Mouse (Mus musculus): ENCODE measurements around the gene Tbc1d4. TPM values are rescaled to one million over a fixed set of nuclear protein-coding genes. Genes with fewer than 3 reads are reported as not detected.

The Tbc1d4 gene
- polyA plus RNA-seq, 1 experiment from 2014 or later, result 20.5 TPM

DNA sequence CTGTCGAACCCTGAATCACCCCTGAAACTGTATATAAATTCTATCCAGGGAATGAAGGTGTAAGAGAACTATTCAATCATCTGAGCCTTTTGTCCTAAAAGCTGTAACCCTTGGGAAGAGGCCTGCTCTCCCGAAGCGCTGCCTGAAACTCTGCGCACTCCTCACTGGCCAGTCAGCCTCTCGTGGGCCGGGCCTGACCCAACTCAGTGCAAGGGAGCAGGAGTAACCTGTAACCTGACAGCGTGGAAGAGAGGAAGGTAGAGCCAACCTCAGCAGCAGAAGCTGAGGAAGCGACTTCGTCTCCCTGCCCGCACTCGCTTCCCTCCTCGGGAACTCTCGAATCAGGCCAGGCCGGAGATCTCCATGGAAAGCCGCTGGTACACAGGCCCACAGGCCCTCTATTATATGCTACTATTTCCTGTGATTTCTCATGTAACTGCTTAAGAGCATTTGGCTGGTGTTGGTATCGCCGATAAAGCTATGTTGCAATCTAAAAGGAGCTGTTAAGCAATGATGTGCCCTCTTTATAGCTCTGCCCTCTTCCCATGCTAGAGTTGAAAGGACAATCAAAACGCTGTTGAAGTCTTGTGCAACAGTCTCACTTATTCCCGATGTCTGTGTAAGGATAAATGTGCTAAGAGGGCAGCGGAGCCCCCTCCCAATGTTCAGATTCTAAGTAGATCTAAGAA lies 60.0 kb downstream of the Tbc1d4 start:
- no peak for ATAC-seq (ENCODE audit: insufficient number of reproducible peaks, insufficient read depth, low FRiP score, low read depth)
- Histone ChIP-seq H3K4me3 (ENCODE audit: control insufficient read depth in 1 of 2, insufficient read depth in 1 of 2, low read depth in 1 of 2, low read length in 2 of 2) (no peak overlapping the region), H3K9ac (ENCODE audit: low read length) (no peak overlapping the region), H3K9me3 (ENCODE audit: control insufficient read depth, low read length) (no peaks in the 10 kb centered on the region), H3K4me1 (ENCODE audit: control insufficient read depth in 2 of 2, insufficient read depth in 2 of 2, low read length in 2 of 2) (peaks cover 0 to 2% of the 10 kb centered on the region in 2 experiments; a peak in 2 of 4 replicates), H3K27ac (replicated peaks in 1 of 2; ENCODE audit: control insufficient read depth in 1 of 2, insufficient read depth in 1 of 2, low read depth in 2 of 2, low read length in 2 of 2) (no peak overlapping the region), H3K36me3 (ENCODE audit: control insufficient read depth, insufficient read depth, low read length) (no peaks in the 10 kb centered on the region), H3K27me3 (ENCODE audit: control insufficient read depth, insufficient read depth, low read length) (no peaks in the 10 kb centered on the region), H3K4me2 (ENCODE audit: low read length) (no peak overlapping the region)
- WGBS, result 86% methylated on average over 20 of the region's 20 CpGs

DNA sequence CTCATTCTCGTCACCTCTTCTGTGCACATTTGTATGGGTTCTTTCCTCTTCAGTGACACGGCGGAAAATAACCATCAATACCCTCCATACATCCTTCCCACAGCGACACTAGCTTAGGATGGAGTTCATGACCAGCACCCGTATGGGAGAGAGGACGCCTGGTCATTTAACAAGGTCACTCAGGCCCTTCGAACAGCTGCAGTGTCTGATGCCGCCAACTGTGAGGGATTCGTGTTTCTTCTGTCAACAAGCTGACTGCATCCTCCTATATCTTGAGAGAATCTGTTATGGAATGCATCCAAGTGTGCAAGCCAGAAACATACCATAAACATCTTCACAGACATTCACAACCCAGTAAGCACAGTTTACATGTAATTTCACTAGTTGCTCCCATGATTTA lies 67.1 kb downstream of the Tbc1d4 start:
- no peak overlapping the region for H3K4me3 ChIP-seq (ENCODE audit: control insufficient read depth in 1 of 2, insufficient read depth in 1 of 2, low read depth in 1 of 2, low read length in 2 of 2)
- no peak for ATAC-seq (ENCODE audit: insufficient number of reproducible peaks, insufficient read depth, low FRiP score, low read depth)
- WGBS, result 64% methylated on average over 9 of the region's 9 CpGs

DNA sequence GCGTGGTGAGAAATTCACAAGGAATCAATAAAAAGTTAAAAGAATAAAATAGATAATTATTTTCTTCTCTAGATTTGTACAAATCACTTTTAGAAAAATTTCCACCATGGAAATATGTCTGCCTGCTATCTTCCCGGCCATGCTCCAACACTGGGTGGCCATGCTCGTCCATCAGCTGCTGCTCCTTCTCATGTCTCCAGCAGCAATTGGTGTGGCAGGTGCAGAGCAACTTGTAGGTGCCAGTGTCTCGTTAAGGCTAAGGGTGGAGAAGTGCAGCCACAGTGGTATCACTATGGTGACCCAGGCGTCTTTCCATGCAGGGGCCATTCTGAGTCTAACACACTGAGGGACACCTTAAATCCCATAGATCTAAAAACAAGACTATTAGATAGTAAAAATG lies 67.8 kb downstream of the Tbc1d4 start:
- Histone ChIP-seq H3K9me3 (ENCODE audit: control insufficient read depth, low read length) (no peaks in the 10 kb centered on the region), H3K9ac (ENCODE audit: low read length) (no peak overlapping the region), H3K4me3 (ENCODE audit: control insufficient read depth in 1 of 2, insufficient read depth in 1 of 2, low read depth in 1 of 2, low read length in 2 of 2) (no peak overlapping the region), H3K27me3 (ENCODE audit: control insufficient read depth, insufficient read depth, low read length) (no peaks in the 10 kb centered on the region), H3K4me2 (ENCODE audit: low read length) (no peak overlapping the region), H3K36me3 (ENCODE audit: control insufficient read depth, insufficient read depth, low read length) (no peaks in the 10 kb centered on the region), H3K27ac (replicated peaks in 1 of 2; ENCODE audit: control insufficient read depth in 1 of 2, insufficient read depth in 1 of 2, low read depth in 2 of 2, low read length in 2 of 2) (no peak overlapping the region), H3K4me1 (ENCODE audit: control insufficient read depth in 2 of 2, insufficient read depth in 2 of 2, low read length in 2 of 2) (peaks cover 8 to 10% of the 10 kb centered on the region in 2 experiments)
- WGBS, result 87% methylated on average over 5 of the region's 5 CpGs
- ATAC-seq (ENCODE audit: insufficient number of reproducible peaks, insufficient read depth, low FRiP score, low read depth), result no peak

More for the DNA sequence above, 67.1 kb downstream of the Tbc1d4 start:
- H3K27ac ChIP-seq (replicated peaks in 1 of 2; ENCODE audit: control insufficient read depth in 1 of 2, insufficient read depth in 1 of 2, low read depth in 2 of 2, low read length in 2 of 2), result no peak overlapping the region
- no peaks in the 10 kb centered on the region for H3K9me3 ChIP-seq (ENCODE audit: control insufficient read depth, low read length)
- H3K36me3 ChIP-seq (ENCODE audit: control insufficient read depth, insufficient read depth, low read length), result no peaks in the 10 kb centered on the region
- H3K4me1 ChIP-seq (ENCODE audit: control insufficient read depth in 2 of 2, insufficient read depth in 2 of 2, low read length in 2 of 2), result peaks cover 8 to 10% of the 10 kb centered on the region in 2 experiments
- H3K27me3 ChIP-seq (ENCODE audit: control insufficient read depth, insufficient read depth, low read length), result no peaks in the 10 kb centered on the region
- H3K4me2 ChIP-seq (ENCODE audit: low read length), result no peak overlapping the region
- H3K9ac ChIP-seq (ENCODE audit: low read length), result no peak overlapping the region

DNA sequence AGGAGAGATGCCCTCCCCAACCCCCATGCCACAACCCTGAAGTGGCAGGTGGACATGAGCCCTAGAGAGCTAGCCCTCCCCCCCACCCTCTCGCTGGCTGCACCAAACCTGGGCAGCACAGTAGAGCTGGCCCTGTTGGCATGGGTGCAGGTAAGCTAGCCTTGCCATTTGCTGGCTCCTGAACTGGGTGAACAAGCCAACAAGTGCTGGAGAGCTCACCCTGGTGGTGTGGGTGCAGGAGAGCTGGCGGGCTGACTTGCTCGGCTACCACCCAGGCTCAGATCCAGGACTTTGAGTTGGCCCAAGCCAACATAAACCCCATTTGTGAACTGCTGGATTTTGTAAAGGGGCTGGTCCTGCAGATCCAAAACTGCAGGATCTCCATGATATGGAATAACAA lies 68.5 kb downstream of the Tbc1d4 start:
- WGBS, result 98% methylated on average over 3 of the region's 3 CpGs
- Histone ChIP-seq H3K4me3 (ENCODE audit: control insufficient read depth in 1 of 2, insufficient read depth in 1 of 2, low read depth in 1 of 2, low read length in 2 of 2) (no peak overlapping the region), H3K36me3 (ENCODE audit: control insufficient read depth, insufficient read depth, low read length) (no peaks in the 10 kb centered on the region), H3K27me3 (ENCODE audit: control insufficient read depth, insufficient read depth, low read length) (no peaks in the 10 kb centered on the region), H3K9ac (ENCODE audit: low read length) (no peak overlapping the region), H3K9me3 (ENCODE audit: control insufficient read depth, low read length) (no peaks in the 10 kb centered on the region), H3K4me1 (ENCODE audit: control insufficient read depth in 2 of 2, insufficient read depth in 2 of 2, low read length in 2 of 2) (peaks cover 8% of the 10 kb centered on the region in 2 experiments), H3K4me2 (ENCODE audit: low read length) (no peak overlapping the region), H3K27ac (replicated peaks in 1 of 2; ENCODE audit: control insufficient read depth in 1 of 2, insufficient read depth in 1 of 2, low read depth in 2 of 2, low read length in 2 of 2) (no peak overlapping the region)
- no peak for ATAC-seq (ENCODE audit: insufficient number of reproducible peaks, insufficient read depth, low FRiP score, low read depth)

DNA sequence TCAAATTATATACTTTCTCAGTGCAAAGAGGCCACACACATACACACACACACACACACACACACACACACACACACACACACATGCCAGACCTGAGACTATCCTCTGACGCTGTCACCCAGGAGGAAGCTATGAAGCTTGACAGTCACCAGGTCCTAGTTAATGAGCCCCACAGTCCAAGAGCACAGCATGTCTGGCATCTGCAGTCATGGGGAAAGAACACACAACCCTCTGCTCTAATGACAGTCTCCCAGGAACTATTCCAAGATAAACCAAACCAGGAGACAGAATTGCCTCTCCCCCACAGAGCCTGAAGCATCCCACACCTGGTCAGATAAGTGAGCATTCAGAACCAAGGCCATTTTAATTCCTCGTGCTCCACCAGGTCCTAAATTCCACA lies 71.1 kb downstream of the Tbc1d4 start:
- H3K9me3 ChIP-seq (ENCODE audit: control insufficient read depth, low read length), result no peaks in the 10 kb centered on the region
- H3K4me3 ChIP-seq (ENCODE audit: control insufficient read depth in 1 of 2, insufficient read depth in 1 of 2, low read depth in 1 of 2, low read length in 2 of 2), result no peak overlapping the region
- H3K4me1 ChIP-seq (ENCODE audit: control insufficient read depth in 2 of 2, insufficient read depth in 2 of 2, low read length in 2 of 2), result peaks cover 8 to 9% of the 10 kb centered on the region in 2 experiments
- no peaks in the 10 kb centered on the region for H3K27me3 ChIP-seq (ENCODE audit: control insufficient read depth, insufficient read depth, low read length)
- ATAC-seq (ENCODE audit: insufficient number of reproducible peaks, insufficient read depth, low FRiP score, low read depth), result no peak
- H3K36me3 ChIP-seq (ENCODE audit: control insufficient read depth, insufficient read depth, low read length), result no peaks in the 10 kb centered on the region
- H3K27ac ChIP-seq (replicated peaks in 1 of 2; ENCODE audit: control insufficient read depth in 1 of 2, insufficient read depth in 1 of 2, low read depth in 2 of 2, low read length in 2 of 2), result peak overlapping the region; percentile 27 to 30; a peak in 3 of 4 replicates
- H3K9ac ChIP-seq (ENCODE audit: low read length), result no peak overlapping the region
- no peak overlapping the region for H3K4me2 ChIP-seq (ENCODE audit: low read length)
- WGBS, result 28% methylated on average over 2 of the region's 2 CpGs

DNA sequence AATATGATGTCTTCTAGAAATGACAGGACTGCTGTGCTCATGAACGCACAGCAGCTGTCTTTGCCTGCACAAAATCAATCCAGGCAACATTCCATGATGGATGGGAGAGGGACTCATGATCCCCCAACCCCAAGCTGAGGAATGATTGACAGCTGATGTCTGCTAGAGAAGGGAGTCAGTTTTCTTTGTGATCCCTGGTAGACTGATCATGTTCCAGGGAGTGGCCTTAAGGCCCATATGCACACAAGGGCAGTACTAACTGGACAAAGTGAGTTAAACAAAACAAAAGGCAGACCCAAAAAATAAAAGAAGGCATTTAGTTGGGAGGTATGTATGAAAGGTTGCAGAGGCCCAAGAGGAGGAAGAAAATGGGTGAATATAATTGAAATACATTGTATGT lies 71.6 kb downstream of the Tbc1d4 start:
- no peak for ATAC-seq (ENCODE audit: insufficient number of reproducible peaks, insufficient read depth, low FRiP score, low read depth)
- Histone ChIP-seq H3K27ac (replicated peaks in 1 of 2; ENCODE audit: control insufficient read depth in 1 of 2, insufficient read depth in 1 of 2, low read depth in 2 of 2, low read length in 2 of 2) (peak overlapping the region in 1 of 2 experiments; percentile 30; a peak in 1 of 4 replicates), H3K27me3 (ENCODE audit: control insufficient read depth, insufficient read depth, low read length) (no peaks in the 10 kb centered on the region), H3K36me3 (ENCODE audit: control insufficient read depth, insufficient read depth, low read length) (no peaks in the 10 kb centered on the region), H3K4me1 (ENCODE audit: control insufficient read depth in 2 of 2, insufficient read depth in 2 of 2, low read length in 2 of 2) (peaks cover 10 to 14% of the 10 kb centered on the region in 2 experiments), H3K9me3 (ENCODE audit: control insufficient read depth, low read length) (no peaks in the 10 kb centered on the region), H3K9ac (ENCODE audit: low read length) (no peak overlapping the region), H3K4me2 (ENCODE audit: low read length) (no peak overlapping the region), H3K4me3 (ENCODE audit: control insufficient read depth in 1 of 2, insufficient read depth in 1 of 2, low read depth in 1 of 2, low read length in 2 of 2) (no peak overlapping the region)
- 93% methylated on average over 1 of the region's 1 CpGs for WGBS

DNA sequence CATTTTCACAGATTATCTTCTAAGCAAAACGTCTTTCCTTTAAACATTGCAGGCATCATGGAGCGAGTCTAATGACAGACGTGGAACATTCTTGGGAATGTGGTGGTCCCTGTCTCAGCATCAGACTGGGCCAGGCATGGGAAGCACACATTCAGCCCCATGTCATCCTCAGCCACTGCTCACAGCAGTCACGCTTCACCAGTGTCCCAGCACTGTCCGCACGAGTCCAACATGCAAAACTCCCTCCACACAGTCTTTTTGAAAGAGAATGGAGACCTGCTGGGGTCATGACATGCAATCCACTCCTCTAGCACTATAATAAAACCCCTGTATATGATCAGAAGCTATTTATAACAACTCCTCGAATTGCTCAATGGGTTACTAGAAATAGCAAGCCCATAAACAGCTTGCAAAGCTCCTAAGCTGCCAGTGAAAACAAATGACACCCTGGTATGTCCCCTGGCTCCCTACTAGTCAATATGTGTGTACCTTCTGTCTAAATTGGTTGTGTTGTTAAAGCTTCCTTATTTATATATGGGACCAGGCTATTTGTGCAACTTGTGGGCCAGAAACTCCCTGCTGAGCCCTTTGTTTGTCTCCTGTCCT lies 76.8 kb downstream of the Tbc1d4 start:
- Histone ChIP-seq H3K9me3 (ENCODE audit: control insufficient read depth, low read length) (no peaks in the 10 kb centered on the region), H3K4me3 (ENCODE audit: control insufficient read depth in 1 of 2, insufficient read depth in 1 of 2, low read depth in 1 of 2, low read length in 2 of 2) (no peak overlapping the region), H3K4me2 (ENCODE audit: low read length) (peak overlapping the region; percentile 57), H3K27me3 (ENCODE audit: control insufficient read depth, insufficient read depth, low read length) (no peaks in the 10 kb centered on the region), H3K27ac (replicated peaks in 1 of 2; ENCODE audit: control insufficient read depth in 1 of 2, insufficient read depth in 1 of 2, low read depth in 2 of 2, low read length in 2 of 2) (peak overlapping the region; percentile 80 to 91), H3K4me1 (ENCODE audit: control insufficient read depth in 2 of 2, insufficient read depth in 2 of 2, low read length in 2 of 2) (peaks cover 10 to 30% of the 10 kb centered on the region in 2 experiments), H3K9ac (ENCODE audit: low read length) (peak overlapping the region; percentile 60), H3K36me3 (ENCODE audit: control insufficient read depth, insufficient read depth, low read length) (no peaks in the 10 kb centered on the region)
- no peak for ATAC-seq (ENCODE audit: insufficient number of reproducible peaks, insufficient read depth, low FRiP score, low read depth)
- 35% methylated on average over 7 of the region's 7 CpGs for WGBS

Data from heart, embryonic 14.5 days (tissue).